Mouse (Mus musculus): ENCODE measurements around the gene Ngly1.

GRCm38 (mm10) chr14:16200969-16201638, 48.0 kb upstream of the Ngly1 start:
- TF ChIP-seq CTCF (IDR thresholded peaks at IDR 0.05; ENCODE audit: borderline replicate concordance, insufficient read depth, low read depth, low read length) (no peak), POLR2A (IDR thresholded peaks at IDR 0.05; ENCODE audit: borderline replicate concordance, insufficient read depth, low read length) (no peak)
